Mouse (Mus musculus) testis, adult 2 months (tissue): ENCODE data around the gene Tgfbr1. TPM values are rescaled to one million over a fixed set of nuclear protein-coding genes. Genes with fewer than 3 reads are reported as not detected.

Experiments
- H3K27ac ChIP-seq: fragments of 200-500 bp; 2 replicates; pipeline ENCODE4 v1.5.1; 2012; ENCODE audit warnings: low read depth, low read length; ENCODE audit not compliant: control insufficient read depth, insufficient read depth
- H3K27me3 ChIP-seq: fragments of 200-500 bp; 2 replicates; pipeline ENCODE4 v1.6.1; 2012; ENCODE audit warnings: mild to moderate bottlenecking, low read length, moderate library complexity; ENCODE audit not compliant: control insufficient read depth, insufficient read depth
- H3K36me3 ChIP-seq: fragments of 200-500 bp; 2 replicates; pipeline ENCODE4 v1.6.1; 2012; ENCODE audit warnings: mild to moderate bottlenecking, low read length; ENCODE audit not compliant: control insufficient read depth, insufficient read depth
- H3K4me1 ChIP-seq: fragments of 200-500 bp; 2 replicates; pipeline ENCODE4 v1.6.1; 2012; ENCODE audit warnings: low read length; ENCODE audit not compliant: control insufficient read depth, insufficient read depth
- H3K4me3 ChIP-seq: fragments of 200-500 bp; 2 replicates; pipeline ENCODE4 v1.5.1; 2012; ENCODE audit warnings: low read depth, mild to moderate bottlenecking, low read length, moderate library complexity, mixed read lengths; ENCODE audit not compliant: control insufficient read depth
- CTCF ChIP-seq: fragments of 200-500 bp; IDR thresholded peaks from 2 replicates; pipeline ENCODE4 v1.5.1; 2012; ENCODE audit warnings: low read depth, mild to moderate bottlenecking, inconsistent platforms, low read length, moderate library complexity; ENCODE audit not compliant: control insufficient read depth, insufficient read depth, insufficient replicate concordance
- POLR2A ChIP-seq: fragments of 200-500 bp; IDR thresholded peaks from 2 replicates; pipeline ENCODE4 v1.6.1; 2012; ENCODE audit warnings: low read depth, mild to moderate bottlenecking, inconsistent platforms, low read length, moderate library complexity; ENCODE audit not compliant: control insufficient read depth
- polyA plus RNA-seq: library from polyadenylated mRNA; depleted of rRNA; stranded (reverse); fragments of >200 nt; gene quantifications from 2 replicates; pipeline ENCODE4 v1.2.3, GENCODE M21; 2012

Gene Tgfbr1
- polyA plus RNA-seq, 1 experiment: 17.2 TPM

DNA sequence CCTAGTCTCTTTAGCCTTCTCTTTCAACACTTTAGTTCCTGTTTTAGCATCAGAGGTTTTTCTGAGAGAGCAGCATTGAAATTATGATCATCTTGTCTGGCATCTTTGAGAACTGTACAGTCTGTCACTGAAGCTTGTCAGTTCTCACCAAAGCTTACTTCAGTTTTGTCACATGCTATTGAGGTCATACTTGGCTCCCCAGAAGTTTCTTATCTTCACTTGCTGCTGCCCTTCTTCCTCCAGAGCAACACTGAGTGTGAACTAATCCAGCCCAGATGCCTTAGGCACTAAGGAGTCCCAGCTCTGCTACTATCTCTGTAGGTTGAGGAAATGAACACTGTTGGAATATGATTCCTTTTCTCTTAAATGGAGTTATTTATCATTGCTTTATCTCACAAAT is 49.2 kb downstream of the Tgfbr1 start:
- Histone ChIP-seq H3K36me3 (no peaks in the 10 kb centered on the region; the same call in 1 of the 2 replicates), H3K27ac (no peak overlapping the region), H3K4me3 (no peak overlapping the region), H3K27me3 (no peaks in the 10 kb centered on the region), H3K4me1 (no peaks in the 10 kb centered on the region)
- no peak for TF ChIP-seq POLR2A
- TF ChIP-seq CTCF: no peak

DNA sequence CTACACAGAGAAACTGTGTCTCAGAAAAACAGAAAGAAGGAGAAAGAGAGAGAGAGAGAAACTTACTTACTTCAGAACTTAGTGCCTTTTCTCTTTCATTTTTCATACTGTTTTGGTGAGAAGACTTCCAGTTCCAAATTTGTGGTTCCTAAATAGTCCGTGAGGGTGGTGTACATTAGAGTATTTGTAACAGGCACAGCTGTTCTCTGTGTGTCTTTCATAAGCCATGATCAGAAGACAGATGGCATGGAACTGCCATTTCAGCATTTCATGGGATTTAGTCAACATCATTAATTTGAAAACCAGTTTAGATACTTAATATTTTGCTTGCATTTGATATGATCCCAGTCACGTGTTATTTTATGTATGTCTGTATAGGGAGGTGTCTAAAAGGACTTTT is 51.5 kb downstream of the Tgfbr1 start:
- no peak for TF ChIP-seq CTCF
- TF ChIP-seq POLR2A: no peak
- no peaks in the 10 kb centered on the region for H3K27me3 ChIP-seq
- H3K27ac ChIP-seq: no peak overlapping the region
- H3K36me3 ChIP-seq: no peaks in the 10 kb centered on the region
- no peak overlapping the region for H3K4me3 ChIP-seq
- H3K4me1 ChIP-seq: no peaks in the 10 kb centered on the region

DNA sequence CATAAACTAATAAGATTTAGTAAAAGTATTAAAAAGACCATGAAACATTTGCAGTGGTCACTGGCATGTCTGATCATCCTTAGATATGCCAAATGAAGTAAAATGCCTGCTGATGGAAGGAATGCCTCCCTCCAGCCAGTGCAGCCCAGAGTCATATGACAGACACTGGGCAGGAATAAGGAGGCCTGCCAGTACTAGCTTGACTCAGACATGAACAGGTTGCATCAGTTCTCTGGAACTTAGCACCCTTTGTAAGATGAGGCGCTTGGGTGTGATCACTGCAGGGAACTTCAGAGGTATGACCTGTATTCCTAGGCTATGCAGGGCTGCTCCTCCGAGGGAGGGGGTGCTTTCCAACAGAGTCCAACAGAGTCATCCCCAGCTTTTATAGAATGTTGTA is 54.1 kb downstream of the Tgfbr1 start:
- no peak for TF ChIP-seq POLR2A
- TF ChIP-seq CTCF: no peak
- Histone ChIP-seq H3K4me1 (no peaks in the 10 kb centered on the region), H3K4me3 (no peak overlapping the region), H3K27ac (no peak overlapping the region), H3K27me3 (no peaks in the 10 kb centered on the region), H3K36me3 (peaks cover 2% of the 10 kb centered on the region; the same call in 1 of the 2 replicates)

DNA sequence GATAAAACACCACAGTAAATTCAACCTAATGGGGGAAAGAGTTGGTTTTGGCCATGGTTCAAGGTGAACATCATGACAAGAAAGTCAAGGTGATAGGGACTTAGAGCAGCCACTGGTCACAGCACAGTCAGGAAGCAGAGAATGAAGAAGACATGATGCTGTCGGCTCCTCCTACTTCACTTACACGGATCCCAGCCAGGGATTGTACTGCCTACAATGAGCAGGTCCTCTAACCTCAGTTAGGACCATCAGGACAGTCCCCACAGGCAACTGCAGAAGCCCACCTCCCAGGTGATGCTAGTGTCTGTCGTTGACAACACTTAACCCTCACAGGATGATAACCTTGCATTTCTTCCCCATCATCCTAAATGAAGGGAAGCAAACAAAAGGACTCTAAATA is 64.8 kb downstream of the Tgfbr1 start:
- Histone ChIP-seq H3K36me3 (no peaks in the 10 kb centered on the region), H3K27ac (no peak overlapping the region), H3K27me3 (no peaks in the 10 kb centered on the region), H3K4me1 (no peaks in the 10 kb centered on the region), H3K4me3 (no peak overlapping the region)
- TF ChIP-seq CTCF (no peak), POLR2A (no peak)

DNA sequence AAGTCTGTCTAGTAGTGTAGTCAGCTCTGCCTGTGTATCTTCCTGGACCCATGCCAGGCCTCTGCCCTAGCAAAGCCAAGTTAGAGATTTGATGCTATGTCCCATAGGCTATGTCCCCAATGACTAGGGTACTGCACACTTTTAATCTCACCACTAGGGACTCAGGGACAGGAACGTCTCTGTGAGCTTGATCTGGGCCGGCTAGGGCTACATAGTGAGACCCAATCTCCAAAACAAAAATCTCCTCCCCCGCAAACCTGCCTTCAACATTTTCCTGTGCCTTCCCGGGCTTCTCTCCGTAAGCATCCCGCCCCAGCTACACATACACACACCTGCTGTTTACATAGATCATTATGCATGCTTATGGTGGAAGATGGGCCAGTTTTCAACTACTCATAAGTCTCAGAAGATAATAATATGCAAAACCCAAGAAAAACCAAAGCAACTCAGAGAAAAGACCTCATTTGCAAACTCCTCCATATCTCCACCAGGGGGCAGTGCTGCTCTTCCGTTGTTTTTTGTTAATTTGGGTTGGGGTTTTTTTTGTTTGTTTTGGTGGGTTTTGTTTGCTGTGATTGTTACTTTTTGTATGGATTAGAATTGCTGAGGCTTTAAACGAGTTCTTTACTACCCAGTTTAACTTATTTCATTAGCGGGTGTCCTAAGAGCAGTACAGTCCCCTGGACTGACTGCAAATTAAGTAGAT is 66.4 kb downstream of the Tgfbr1 start:
- H3K4me3 ChIP-seq: no peak overlapping the region
- H3K36me3 ChIP-seq: no peaks in the 10 kb centered on the region
- TF ChIP-seq POLR2A (no peak), CTCF (no peak)
- no peaks in the 10 kb centered on the region for H3K4me1 ChIP-seq
- no peaks in the 10 kb centered on the region for H3K27me3 ChIP-seq
- H3K27ac ChIP-seq: no peak overlapping the region

DNA sequence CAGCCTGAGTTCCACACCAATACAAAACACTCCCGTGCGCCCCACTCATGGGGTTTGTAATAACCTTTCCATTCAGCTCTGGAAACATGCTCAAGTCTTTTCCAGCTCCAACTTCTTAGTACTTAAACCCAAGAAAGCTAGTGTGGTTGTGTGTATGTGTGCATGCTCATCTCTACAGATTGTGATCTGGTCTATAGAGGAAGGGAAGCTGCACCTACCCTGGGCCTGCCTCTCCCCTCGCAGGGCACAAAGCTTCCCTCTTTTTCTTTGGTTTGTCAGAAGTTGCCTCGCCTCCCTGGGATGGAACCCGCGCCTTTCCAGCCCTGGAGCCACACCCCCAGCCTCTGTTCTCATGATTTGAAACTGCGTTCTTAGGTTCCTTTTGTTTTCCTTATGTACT is 67.2 kb downstream of the Tgfbr1 start:
- no peaks in the 10 kb centered on the region for H3K36me3 ChIP-seq
- no peak for TF ChIP-seq CTCF
- TF ChIP-seq POLR2A: no peak
- H3K27ac ChIP-seq: no peak overlapping the region
- H3K4me1 ChIP-seq: no peaks in the 10 kb centered on the region
- H3K27me3 ChIP-seq: no peaks in the 10 kb centered on the region
- no peak overlapping the region for H3K4me3 ChIP-seq

DNA sequence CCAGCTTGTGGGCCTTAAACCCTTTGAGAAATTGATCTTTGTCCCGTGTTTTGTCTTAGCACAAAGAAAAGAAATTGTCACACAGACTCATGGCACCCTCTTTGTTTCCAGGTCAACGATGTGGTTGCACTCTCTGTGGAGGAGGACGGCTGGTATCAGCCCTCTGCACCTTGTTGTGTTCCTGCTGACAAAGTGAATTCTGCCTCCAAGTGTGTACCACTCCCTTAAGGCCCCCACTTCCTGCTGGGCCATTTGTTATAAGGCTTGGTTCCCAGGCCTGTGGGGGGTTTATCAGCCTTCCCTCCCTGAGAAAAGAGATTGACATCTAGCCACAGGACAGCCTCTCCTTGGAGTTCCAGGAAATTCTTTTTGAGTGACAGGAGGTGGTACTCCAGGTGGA is 69.2 kb downstream of the Tgfbr1 start:
- TF ChIP-seq POLR2A (no peak), CTCF (no peak)
- H3K36me3 ChIP-seq: no peaks in the 10 kb centered on the region
- H3K4me3 ChIP-seq: no peak overlapping the region
- H3K27me3 ChIP-seq: no peaks in the 10 kb centered on the region
- peaks cover 2% of the 10 kb centered on the region for H3K4me1 ChIP-seq
- H3K27ac ChIP-seq: no peak overlapping the region
